Mouse (Mus musculus): ENCODE measurements around the gene Afap1l2. TPM values are rescaled to one million over a fixed set of nuclear protein-coding genes. Genes with fewer than 3 reads are reported as not detected.
A peak's percentile ranks its signal among the peaks of the same experiment; 100 is the strongest.

Afap1l2 gene
- total and polyA plus RNA-seq, 2 experiments from 2014 or later, result 8.1 to 15.3 TPM

- ATAC-seq (ENCODE audit: low FRiP score) (peak; percentile 63; the same call in 1 of the 2 replicates), DNase-seq (ENCODE audit: low spot score) (peak; percentile 64)
- peak overlapping the region; percentile 12 for H3K4me2 ChIP-seq (ENCODE audit: low read depth, low read length, poor library complexity, severe bottlenecking)
- no peaks in the 10 kb centered on the region for H3K9me3 ChIP-seq (ENCODE audit: low read length)
- H3K36me3 ChIP-seq (ENCODE audit: insufficient read depth, low read length), result no peaks in the 10 kb centered on the region
- H3K4me1 ChIP-seq (ENCODE audit: insufficient read depth, low read length), result 0 out of 2 replicates have a peak, but pooled peaks cover 8% of the 10 kb centered on the region
- no peaks in the 10 kb centered on the region; the same call in 1 of the 2 replicates for H3K27me3 ChIP-seq (ENCODE audit: insufficient read depth, low read length)
- WGBS, result 14% methylated on average over 14 of the region's 14 CpGs
- TF ChIP-seq CTCF (IDR thresholded peaks at IDR 0.05), result no peak
- no peak overlapping the region for H3K4me3 ChIP-seq (ENCODE audit: low read depth, low read length)
- no peak overlapping the region for H3K9ac ChIP-seq (replicated peaks; ENCODE audit: low read length, poor library complexity, severe bottlenecking)
- 0 out of 2 replicates have a peak overlapping the region, but pooled peaks have one; percentile 32 for H3K27ac ChIP-seq (ENCODE audit: low read depth, low read length)
These were observed 17.5 kb downstream of the Afap1l2 start for GRCm38 (mm10) chr19:56990367-56991111.

GRCm38 (mm10) chr19:56989171-56989570, 18.9 kb downstream of the Afap1l2 start:
- H3K4me3 ChIP-seq (ENCODE audit: low read depth, low read length), result no peak overlapping the region
- H3K36me3 ChIP-seq (ENCODE audit: insufficient read depth, low read length), result no peaks in the 10 kb centered on the region
- no peak overlapping the region for H3K9ac ChIP-seq (replicated peaks; ENCODE audit: low read length, poor library complexity, severe bottlenecking)
- H3K4me2 ChIP-seq (ENCODE audit: low read depth, low read length, poor library complexity, severe bottlenecking), result no peak overlapping the region
- DNase-seq (ENCODE audit: low spot score) (peak; percentile 37), ATAC-seq (ENCODE audit: low FRiP score) (no peak)
- H3K27ac ChIP-seq (ENCODE audit: low read depth, low read length), result no peak overlapping the region
- WGBS, result 82% methylated on average over 8 of the region's 8 CpGs
- H3K4me1 ChIP-seq (ENCODE audit: insufficient read depth, low read length), result 0 out of 2 replicates have a peak, but pooled peaks cover 8% of the 10 kb centered on the region
- TF ChIP-seq CTCF (IDR thresholded peaks at IDR 0.05), result no peak
- no peaks in the 10 kb centered on the region for H3K9me3 ChIP-seq (ENCODE audit: low read length)
- H3K27me3 ChIP-seq (ENCODE audit: insufficient read depth, low read length), result no peaks in the 10 kb centered on the region; the same call in 1 of the 2 replicates

- Histone ChIP-seq H3K9me3 (ENCODE audit: low read length) (no peaks in the 10 kb centered on the region), H3K9ac (replicated peaks; ENCODE audit: low read length, poor library complexity, severe bottlenecking) (no peak overlapping the region), H3K27me3 (ENCODE audit: insufficient read depth, low read length) (no peaks in the 10 kb centered on the region), H3K4me1 (ENCODE audit: insufficient read depth, low read length) (no peaks in the 10 kb centered on the region), H3K4me3 (ENCODE audit: low read depth, low read length) (no peak overlapping the region), H3K27ac (ENCODE audit: low read depth, low read length) (no peak overlapping the region), H3K4me2 (ENCODE audit: low read depth, low read length, poor library complexity, severe bottlenecking) (no peak overlapping the region), H3K36me3 (ENCODE audit: insufficient read depth, low read length) (no peaks in the 10 kb centered on the region)
- TF ChIP-seq CTCF (IDR thresholded peaks at IDR 0.05), result no peak
- ATAC-seq (ENCODE audit: low FRiP score) (no peak), DNase-seq (ENCODE audit: low spot score) (no peak)
- WGBS, result 65% methylated on average over 4 of the region's 4 CpGs
These were observed 23.8 kb downstream of the Afap1l2 start for GRCm38 (mm10) chr19:56984229-56984628.

GRCm38 (mm10) chr19:56983757-56984156, 24.3 kb downstream of the Afap1l2 start:
- no peak overlapping the region for H3K27ac ChIP-seq (ENCODE audit: low read depth, low read length)
- H3K4me1 ChIP-seq (ENCODE audit: insufficient read depth, low read length), result no peaks in the 10 kb centered on the region
- H3K4me3 ChIP-seq (ENCODE audit: low read depth, low read length), result no peak overlapping the region
- H3K4me2 ChIP-seq (ENCODE audit: low read depth, low read length, poor library complexity, severe bottlenecking), result no peak overlapping the region
- WGBS, result 48% methylated on average over 10 of the region's 10 CpGs
- H3K9ac ChIP-seq (replicated peaks; ENCODE audit: low read length, poor library complexity, severe bottlenecking), result no peak overlapping the region
- no peak for DNase-seq (ENCODE audit: low spot score)
- ATAC-seq (ENCODE audit: low FRiP score), result no peak
- no peak for TF ChIP-seq CTCF (IDR thresholded peaks at IDR 0.05)
- H3K27me3 ChIP-seq (ENCODE audit: insufficient read depth, low read length), result no peaks in the 10 kb centered on the region
- no peaks in the 10 kb centered on the region for H3K9me3 ChIP-seq (ENCODE audit: low read length)
- no peaks in the 10 kb centered on the region for H3K36me3 ChIP-seq (ENCODE audit: insufficient read depth, low read length)

- no peak overlapping the region for H3K4me2 ChIP-seq (ENCODE audit: low read depth, low read length, poor library complexity, severe bottlenecking)
- TF ChIP-seq CTCF (IDR thresholded peaks at IDR 0.05), result no peak
- 79% methylated on average over 9 of the region's 9 CpGs for WGBS
- H3K9me3 ChIP-seq (ENCODE audit: low read length), result no peaks in the 10 kb centered on the region
- H3K9ac ChIP-seq (replicated peaks; ENCODE audit: low read length, poor library complexity, severe bottlenecking), result no peak overlapping the region
- ATAC-seq (ENCODE audit: low FRiP score) (no peak), DNase-seq (ENCODE audit: low spot score) (no peak)
- H3K4me3 ChIP-seq (ENCODE audit: low read depth, low read length), result no peak overlapping the region
- no peaks in the 10 kb centered on the region for H3K4me1 ChIP-seq (ENCODE audit: insufficient read depth, low read length)
- no peak overlapping the region for H3K27ac ChIP-seq (ENCODE audit: low read depth, low read length)
- H3K27me3 ChIP-seq (ENCODE audit: insufficient read depth, low read length), result no peaks in the 10 kb centered on the region
- H3K36me3 ChIP-seq (ENCODE audit: insufficient read depth, low read length), result no peaks in the 10 kb centered on the region
These were observed 26.3 kb downstream of the Afap1l2 start for GRCm38 (mm10) chr19:56981760-56982159.

- no peak for DNase-seq (ENCODE audit: low spot score)
- no peak overlapping the region for H3K27ac ChIP-seq (ENCODE audit: low read depth, low read length)
- 96% methylated on average over 2 of the region's 2 CpGs for WGBS
These were observed 27.2 kb downstream of the Afap1l2 start for GRCm38 (mm10) chr19:56980803-56981202.

More at GRCm38 (mm10) chr19:56980803-56981202, 27.2 kb downstream of the Afap1l2 start:
- Histone ChIP-seq H3K4me1 (ENCODE audit: insufficient read depth, low read length) (no peaks in the 10 kb centered on the region), H3K4me2 (ENCODE audit: low read depth, low read length, poor library complexity, severe bottlenecking) (no peak overlapping the region), H3K4me3 (ENCODE audit: low read depth, low read length) (no peak overlapping the region), H3K9ac (replicated peaks; ENCODE audit: low read length, poor library complexity, severe bottlenecking) (no peak overlapping the region), H3K36me3 (ENCODE audit: insufficient read depth, low read length) (no peaks in the 10 kb centered on the region), H3K9me3 (ENCODE audit: low read length) (no peaks in the 10 kb centered on the region), H3K27me3 (ENCODE audit: insufficient read depth, low read length) (no peaks in the 10 kb centered on the region)
- no peak for TF ChIP-seq CTCF (IDR thresholded peaks at IDR 0.05)
- no peak for ATAC-seq (ENCODE audit: low FRiP score)

Measured in midbrain, postnatal 0 days (tissue).